Mouse (Mus musculus) heart, embryonic 11.5 days (tissue): ENCODE measurements at regions not wholly inside any gene's neighbourhood (a gene's known extent, or its start where the extent isn't known, plus 50 kb on each side); places are given as distances from the start of the nearest gene placed in this dataset.

Source experiments
- ATAC-seq: fragments of 200-750 bp; cut with Nextera tagmentation; replicated peaks from 2 replicates; pipeline ENCODE4 v1.8.0; 2017; ENCODE audit warnings: moderate library complexity; ENCODE audit not compliant: insufficient number of reproducible peaks, low FRiP score, low TSS enrichment
- H3K27ac ChIP-seq: fragments of 300-500 bp; sonication (generic); 2 replicates; pipeline ENCODE4 v1.5.1; 2014; ENCODE audit warnings: mild to moderate bottlenecking, low read depth, low read length
- H3K27me3 ChIP-seq: fragments of 300-500 bp; sonication (generic); 2 replicates; pipeline ENCODE4 v1.6.1; 2014; ENCODE audit warnings: mild to moderate bottlenecking, low read length, mixed read lengths; ENCODE audit not compliant: control insufficient read depth, insufficient read depth
- H3K36me3 ChIP-seq: fragments of 300-500 bp; sonication (generic); 2 replicates; pipeline ENCODE4 v1.6.1; 2014; ENCODE audit warnings: mild to moderate bottlenecking, low read length, moderate library complexity, mixed read lengths; ENCODE audit not compliant: control insufficient read depth, insufficient read depth
- H3K4me1 ChIP-seq: fragments of 300-500 bp; sonication (generic); 2 replicates; pipeline ENCODE4 v1.6.1; 2014; ENCODE audit warnings: low read length; ENCODE audit not compliant: control insufficient read depth, insufficient read depth
- H3K4me2 ChIP-seq: fragments of 300-500 bp; sonication (generic); 2 replicates; pipeline ENCODE4 v1.6.1; 2014; ENCODE audit warnings: mild to moderate bottlenecking, moderate library complexity
- H3K4me3 ChIP-seq: fragments of 300-500 bp; sonication (generic); 2 replicates; pipeline ENCODE4 v1.5.1; 2014; ENCODE audit warnings: low read depth, low read length
- H3K9ac ChIP-seq: fragments of 300-500 bp; sonication (generic); 2 replicates; pipeline ENCODE4 v1.6.1; 2014; ENCODE audit warnings: mild to moderate bottlenecking, low read depth, low read length, moderate library complexity
- H3K9me3 ChIP-seq: fragments of 300-500 bp; sonication (generic); replicated peaks from 2 replicates; pipeline ENCODE4 v1.6.1; 2016; ENCODE audit warnings: low read length; ENCODE audit not compliant: control insufficient read depth
- WGBS: fragments of 180-500 bp; shearing (Covaris S2); extraction: QIAGEN DNeasy Blood & Tissue Kit; methylation state at CpG from one replicate; pipeline ENCODE4 v1.1.7; 2014; ENCODE audit not compliant: insufficient replicate concordance; 5-methylcytosine and 5-hydroxymethylcytosine counted together

DNA sequence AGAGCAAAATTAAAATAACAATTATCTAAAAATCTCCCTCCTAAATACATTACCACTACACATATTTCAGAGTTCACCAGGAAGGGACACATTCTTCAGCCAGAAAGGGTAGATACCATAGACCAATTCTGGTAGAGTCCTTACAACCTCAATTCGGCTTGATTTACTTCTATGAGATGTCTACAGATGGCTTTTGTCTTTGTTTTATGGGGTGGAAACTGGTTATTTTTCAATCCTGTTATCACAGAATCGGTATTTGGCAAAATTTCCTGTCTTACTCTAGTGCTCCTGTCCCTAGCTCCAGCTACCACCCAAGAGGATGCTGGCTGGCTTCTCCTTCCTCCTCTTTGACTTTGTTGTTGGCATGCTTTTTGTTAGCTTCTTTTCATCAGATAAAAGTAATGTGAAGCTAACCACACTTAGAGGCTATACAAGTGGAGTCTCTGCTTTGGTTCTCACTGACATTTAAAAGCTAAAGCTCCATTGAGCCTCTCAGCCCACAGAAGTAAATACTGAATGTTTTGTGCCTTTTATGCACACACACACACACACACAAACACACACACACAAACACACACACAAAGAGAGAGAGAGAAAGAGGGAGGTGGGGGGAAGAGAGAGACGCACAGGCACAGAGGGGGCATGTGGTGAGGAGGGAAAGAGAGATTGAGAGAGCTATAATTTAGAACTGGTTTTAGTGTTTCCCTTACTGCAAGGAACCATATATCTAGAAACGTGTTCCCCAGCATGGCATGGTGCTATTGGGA is 109.1 kb downstream of the Gm815 start:
- H3K9ac ChIP-seq = no peak overlapping the region
- H3K4me1 ChIP-seq = no peaks in the 10 kb centered on the region
- no peaks in the 10 kb centered on the region for H3K36me3 ChIP-seq
- H3K27ac ChIP-seq = no peak overlapping the region
- no peaks in the 10 kb centered on the region for H3K27me3 ChIP-seq
- no peaks in the 10 kb centered on the region for H3K9me3 ChIP-seq
- 78% methylated on average over 4 of the region's 4 CpGs for WGBS
- ATAC-seq = no peak
- no peak overlapping the region for H3K4me3 ChIP-seq
- H3K4me2 ChIP-seq = no peak overlapping the region

DNA sequence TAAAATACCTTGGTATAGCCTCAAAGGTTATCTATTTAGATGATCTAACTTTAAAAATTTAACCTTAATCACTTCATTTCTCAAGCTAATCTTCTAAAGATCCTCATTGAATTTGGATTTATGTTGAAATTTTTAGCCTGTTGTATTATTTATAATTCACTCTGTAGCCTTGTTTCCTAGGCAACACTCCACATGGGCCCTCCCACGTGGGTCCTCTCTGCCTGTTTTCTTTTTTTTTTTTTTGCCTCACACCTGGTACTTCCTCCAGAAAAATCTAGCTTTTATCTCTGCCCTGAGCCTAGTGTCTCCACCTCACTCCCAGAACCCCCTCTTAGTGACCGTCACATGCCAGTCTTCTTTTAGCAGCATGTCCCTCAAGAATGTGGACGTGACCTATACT is 113.9 kb downstream of the Gm815 start:
- Histone ChIP-seq H3K9ac (no peak overlapping the region), H3K4me3 (no peak overlapping the region), H3K27me3 (no peaks in the 10 kb centered on the region), H3K4me1 (no peaks in the 10 kb centered on the region), H3K9me3 (no peaks in the 10 kb centered on the region), H3K36me3 (no peaks in the 10 kb centered on the region), H3K4me2 (no peak overlapping the region), H3K27ac (no peak overlapping the region)
- 51% methylated on average over 3 of the region's 3 CpGs for WGBS
- no peak for ATAC-seq

DNA sequence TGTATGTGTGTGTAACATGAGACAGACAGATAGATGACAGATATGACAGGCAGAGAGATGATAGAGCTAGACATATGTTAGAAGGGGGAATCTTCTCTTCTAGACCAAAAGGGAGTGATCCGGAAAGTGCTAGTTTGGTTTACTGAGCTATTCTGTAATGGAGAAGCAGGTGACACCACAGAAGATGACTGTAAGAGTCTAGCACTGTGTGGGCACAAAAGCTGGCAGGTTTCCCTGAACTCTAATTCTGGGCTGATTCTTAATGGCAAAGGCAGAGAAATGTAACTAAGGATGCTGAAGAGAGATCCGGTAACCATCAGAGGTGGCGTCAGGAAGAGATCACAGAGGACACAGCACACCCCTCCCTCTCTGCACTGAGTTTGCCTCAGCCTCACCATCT is 136.2 kb downstream of the Gm815 start:
- Histone ChIP-seq H3K27ac (no peak overlapping the region), H3K4me2 (no peak overlapping the region), H3K9ac (no peak overlapping the region), H3K27me3 (no peaks in the 10 kb centered on the region), H3K36me3 (no peaks in the 10 kb centered on the region), H3K9me3 (no peaks in the 10 kb centered on the region), H3K4me3 (no peak overlapping the region), H3K4me1 (no peaks in the 10 kb centered on the region)
- ATAC-seq = no peak
- WGBS = 82% methylated on average over 3 of the region's 3 CpGs

DNA sequence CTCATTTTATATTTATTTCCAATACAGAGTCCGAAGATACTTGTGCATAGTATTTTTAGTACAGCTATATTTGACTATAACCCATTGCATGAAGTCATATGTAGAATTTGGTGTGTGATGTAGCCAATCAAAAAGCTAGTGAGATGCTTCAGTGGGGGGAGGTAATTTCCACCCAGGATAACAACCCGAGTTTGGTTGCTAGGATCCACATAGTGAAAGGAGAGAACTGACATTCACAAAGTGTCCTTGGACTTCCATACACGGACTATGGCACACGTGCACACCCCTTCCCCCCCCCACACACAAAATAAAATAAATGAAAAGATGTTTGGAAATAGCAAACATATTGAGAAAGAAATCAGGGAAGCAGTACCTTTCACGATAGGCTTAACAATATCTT is 137.2 kb downstream of the Gm815 start:
- H3K9me3 ChIP-seq = no peaks in the 10 kb centered on the region
- H3K9ac ChIP-seq = no peak overlapping the region
- ATAC-seq = no peak
- no peak overlapping the region for H3K4me2 ChIP-seq
- no peaks in the 10 kb centered on the region for H3K4me1 ChIP-seq
- no peak overlapping the region for H3K4me3 ChIP-seq
- 75% methylated on average over 5 of the region's 5 CpGs for WGBS
- H3K27me3 ChIP-seq = no peaks in the 10 kb centered on the region
- no peaks in the 10 kb centered on the region for H3K36me3 ChIP-seq
- H3K27ac ChIP-seq = no peak overlapping the region

DNA sequence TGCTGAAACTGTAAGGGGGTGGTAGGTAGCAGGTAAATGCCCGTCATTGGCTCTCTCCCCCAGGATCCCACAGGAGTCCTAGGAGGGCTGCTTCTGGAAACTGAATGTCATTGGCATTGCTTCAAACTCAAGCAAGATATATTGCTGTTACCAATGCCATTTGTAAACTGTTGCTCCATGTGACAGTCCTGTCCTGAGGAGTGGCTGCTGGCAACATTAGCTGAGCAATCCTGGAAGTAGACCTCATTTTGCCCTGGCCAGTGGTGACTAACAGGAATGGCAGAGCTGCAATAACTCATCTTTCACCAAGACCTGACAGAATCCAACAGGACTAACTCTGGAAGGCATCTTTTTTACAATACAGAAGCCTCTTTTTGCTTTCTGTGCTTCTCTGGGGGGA is 143.2 kb downstream of the Gm815 start:
- no peak overlapping the region for H3K4me2 ChIP-seq
- no peak overlapping the region for H3K27ac ChIP-seq
- no peak for ATAC-seq
- no peak overlapping the region for H3K9ac ChIP-seq
- H3K36me3 ChIP-seq = no peaks in the 10 kb centered on the region
- no peaks in the 10 kb centered on the region for H3K4me1 ChIP-seq
- no peak overlapping the region for H3K4me3 ChIP-seq
- no peaks in the 10 kb centered on the region for H3K9me3 ChIP-seq
- 65% methylated on average over 1 of the region's 1 CpGs for WGBS
- no peaks in the 10 kb centered on the region for H3K27me3 ChIP-seq

DNA sequence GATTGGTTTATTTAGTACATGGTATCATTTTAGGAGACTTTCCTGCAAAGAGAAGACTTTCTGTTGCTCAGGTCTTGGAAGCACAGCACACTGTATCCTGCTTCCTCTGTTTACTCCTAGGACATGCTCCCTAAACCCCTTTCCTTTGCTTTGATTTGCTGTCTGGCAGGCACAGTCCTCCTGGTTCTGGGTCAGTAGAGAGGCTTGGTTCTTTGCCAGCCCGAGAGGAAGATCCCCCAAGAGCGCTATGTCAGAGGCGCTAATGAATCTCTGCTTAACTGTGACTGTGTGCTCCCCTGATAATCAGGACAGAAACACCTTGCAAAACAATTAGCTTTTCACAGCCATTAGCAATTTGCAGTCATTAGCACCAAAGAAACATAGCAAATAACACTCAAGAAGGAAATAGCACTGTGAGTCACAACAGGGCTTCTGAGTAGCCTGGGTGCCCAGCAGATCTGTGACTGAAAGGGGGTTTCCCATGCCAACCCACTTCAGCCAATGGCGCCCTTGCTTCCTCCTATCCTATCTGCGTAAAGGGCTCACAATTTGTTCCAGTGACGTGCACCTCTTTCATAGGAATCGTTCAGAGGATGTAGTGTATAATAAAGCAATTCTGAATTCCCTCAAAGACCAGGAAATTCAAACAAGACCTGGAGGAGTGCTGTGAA is 145.5 kb downstream of the Gm815 start:
- no peaks in the 10 kb centered on the region for H3K4me1 ChIP-seq
- H3K9ac ChIP-seq = no peak overlapping the region
- H3K9me3 ChIP-seq = no peaks in the 10 kb centered on the region
- WGBS = 48% methylated on average over 7 of the region's 7 CpGs
- H3K4me2 ChIP-seq = no peak overlapping the region
- H3K4me3 ChIP-seq = no peak overlapping the region
- ATAC-seq = no peak
- H3K27ac ChIP-seq = no peak overlapping the region
- H3K27me3 ChIP-seq = no peaks in the 10 kb centered on the region
- no peaks in the 10 kb centered on the region for H3K36me3 ChIP-seq

DNA sequence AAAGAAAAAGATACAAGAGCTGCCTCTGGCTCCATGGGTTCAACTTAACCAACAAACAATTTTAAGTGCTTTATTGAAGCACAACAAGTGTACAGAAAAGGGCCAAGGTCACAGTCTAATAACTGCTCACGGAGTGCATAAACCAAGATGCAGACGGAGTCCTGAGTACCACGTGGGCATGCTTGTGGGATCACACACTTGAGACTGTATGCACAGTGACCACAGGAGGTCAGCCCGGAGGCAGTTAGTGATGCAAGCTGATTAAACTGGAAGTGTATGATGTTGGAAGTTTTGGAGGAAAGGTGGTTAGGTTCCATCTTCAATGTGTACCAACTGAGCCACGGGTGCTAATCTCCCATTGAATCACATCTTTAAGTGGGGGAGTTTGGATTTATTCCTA is 146.9 kb downstream of the Gm815 start:
- WGBS = 57% methylated on average over 5 of the region's 5 CpGs

DNA sequence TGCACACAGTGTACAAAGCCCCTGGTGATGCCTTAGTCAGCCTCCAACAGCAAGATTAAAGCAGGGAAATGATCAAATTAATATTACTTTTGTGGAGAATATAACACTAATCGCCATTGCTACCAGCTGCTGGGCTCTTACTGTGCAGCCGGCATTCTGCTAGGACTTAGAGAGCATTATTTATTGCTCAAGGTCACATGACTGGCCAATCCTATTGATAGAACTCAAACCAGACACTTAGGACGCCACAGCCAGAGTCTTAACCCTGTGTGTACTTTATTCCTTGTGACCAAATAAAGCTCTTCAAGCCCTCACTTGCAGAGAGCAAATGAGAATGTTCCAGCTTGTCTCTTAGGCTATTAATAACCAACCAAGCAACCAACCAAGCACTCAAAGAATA is 152.6 kb downstream of the Gm815 start:
- Histone ChIP-seq H3K4me3 (no peak overlapping the region), H3K9me3 (no peaks in the 10 kb centered on the region), H3K36me3 (no peaks in the 10 kb centered on the region), H3K4me1 (peaks cover 7% of the 10 kb centered on the region; the same call in 1 of the 2 replicates), H3K27me3 (no peaks in the 10 kb centered on the region), H3K4me2 (no peak overlapping the region), H3K27ac (peak overlapping the region; percentile 7), H3K9ac (no peak overlapping the region)
- no peak for ATAC-seq
- 34% methylated on average over 3 of the region's 3 CpGs for WGBS

More for the DNA sequence above, 146.9 kb downstream of the Gm815 start:
- no peak overlapping the region for H3K4me3 ChIP-seq
- H3K36me3 ChIP-seq = no peaks in the 10 kb centered on the region
- no peaks in the 10 kb centered on the region for H3K9me3 ChIP-seq
- H3K4me2 ChIP-seq = no peak overlapping the region
- no peaks in the 10 kb centered on the region for H3K27me3 ChIP-seq
- ATAC-seq = no peak
- H3K27ac ChIP-seq = no peak overlapping the region
- no peak overlapping the region for H3K9ac ChIP-seq
- no peaks in the 10 kb centered on the region for H3K4me1 ChIP-seq
